Mouse (Mus musculus): ENCODE data around the gene Zfp286. TPM values are rescaled to one million over a fixed set of nuclear protein-coding genes. Genes with fewer than 3 reads are reported as not detected.

The Zfp286 gene
- total RNA-seq, 2 experiments from 2014 or later = 17.8 to 19.5 TPM

GRCm38 (mm10) chr11:62710657-62711056 lies 78.6 kb downstream of the Zfp286 start:
- no peak for DNase-seq (ENCODE audit: low spot score in 2 of 2)

- DNase-seq (ENCODE audit: low spot score in 2 of 2) = no peak
These were observed 81.0 kb downstream of the Zfp286 start for GRCm38 (mm10) chr11:62708252-62708651.

GRCm38 (mm10) chr11:62706141-62706540 lies 83.1 kb downstream of the Zfp286 start:
- DNase-seq (ENCODE audit: low spot score in 2 of 2) = no peak

Other genes with a start within 250 kb of the Zfp286 start
- gene Ubb, start 238.3 kb downstream of the Zfp286 start, total RNA-seq (2021) = 1,000 to 10,000 TPM; 1,699 to 1,805 TPM
- gene Trpv2, start 215.0 kb downstream of the Zfp286 start, total RNA-seq (2021) = 10 to 100 TPM; 21.1 to 21.2 TPM
- gene Lrrc75a, start 140.9 kb downstream of the Zfp286 start, total RNA-seq (2021) = 10 to 100 TPM; 24.2 to 28.0 TPM
- gene Mmgt2, start 140.8 kb downstream of the Zfp286 start, total RNA-seq (2021) = 10 to 100 TPM; 23.7 to 24.0 TPM
- gene Zfp287, start 57.6 kb downstream of the Zfp286 start, total RNA-seq (2021) = 10 to 100 TPM; 16.8 to 17.2 TPM
- not detected for gene Gm10428, start 36.4 kb downstream of the Zfp286 start, total RNA-seq (2021)
- gene Trim16, start 30.8 kb upstream of the Zfp286 start, total RNA-seq (2021) = 1 to 10 TPM; 2.4 to 2.6 TPM
- gene Fbxw10, start 57.6 kb upstream of the Zfp286 start, total RNA-seq (2021) = under 1 TPM; 0.47 to 0.74 TPM
- gene Tvp23b, start 90.0 kb upstream of the Zfp286 start, total RNA-seq (2021) = 10 to 100 TPM; 34.8 to 36.7 TPM
- gene Cdrt4, start 161.7 kb upstream of the Zfp286 start, total RNA-seq (2021) = not detected

Measured in left cerebral cortex, adult 18-20 months (tissue).